Mouse (Mus musculus): Measurements from ENCODE around the gene Zfp775.

Zfp775 gene

GRCm38 (mm10) chr6:48601271-48602079 lies at the start of gene Zfp775:
Gene Zfp775, plus strand, starts transcription at chr6:48602063.
- peak; percentile 78 for DNase-seq (ENCODE audit: low read depth)

- peak; percentile 83 for DNase-seq (ENCODE audit: low read depth)
These were observed 48.9 kb upstream of the Zfp775 start for GRCm38 (mm10) chr6:48552918-48553317.

GRCm38 (mm10) chr6:48553819-48554218 lies 48.0 kb upstream of the Zfp775 start:
- no peak for DNase-seq (ENCODE audit: low read depth)

- peak; percentile 84 for DNase-seq (ENCODE audit: low read depth)
These were observed 47.4 kb upstream of the Zfp775 start, which contains the start of gene Lrrc61 for GRCm38 (mm10) chr6:48554280-48555103. Gene Lrrc61, plus strand, starts transcription at chr6:48554796.

- DNase-seq (ENCODE audit: low read depth), result no peak
These were observed 46.6 kb upstream of the Zfp775 start for GRCm38 (mm10) chr6:48555104-48555890.

GRCm38 (mm10) chr6:48555956-48556355 lies 45.9 kb upstream of the Zfp775 start:
- DNase-seq (ENCODE audit: low read depth), result no peak

- no peak for DNase-seq (ENCODE audit: low read depth)
These were observed 36.1 kb upstream of the Zfp775 start for GRCm38 (mm10) chr6:48565693-48566310.

- no peak for DNase-seq (ENCODE audit: low read depth)
These were observed 35.6 kb upstream of the Zfp775 start for GRCm38 (mm10) chr6:48566312-48566711.

GRCm38 (mm10) chr6:48568036-48568984 lies 33.6 kb upstream of the Zfp775 start:
- no peak for DNase-seq (ENCODE audit: low read depth)

GRCm38 (mm10) chr6:48569065-48569807 lies 32.6 kb upstream of the Zfp775 start:
- no peak for DNase-seq (ENCODE audit: low read depth)

GRCm38 (mm10) chr6:48572014-48572413 lies 29.8 kb upstream of the Zfp775 start:
- DNase-seq (ENCODE audit: low read depth), result no peak

- DNase-seq (ENCODE audit: low read depth), result no peak
These were observed 29.2 kb upstream of the Zfp775 start, which contains the start of gene Rarres2 for GRCm38 (mm10) chr6:48572572-48573061. Gene Rarres2, minus strand, starts transcription at chr6:48572789.

GRCm38 (mm10) chr6:48573280-48573679 lies 28.6 kb upstream of the Zfp775 start:
- DNase-seq (ENCODE audit: low read depth), result no peak

GRCm38 (mm10) chr6:48573981-48574380 lies 27.9 kb upstream of the Zfp775 start:
- no peak for DNase-seq (ENCODE audit: low read depth)

GRCm38 (mm10) chr6:48578736-48579135 lies 23.1 kb upstream of the Zfp775 start:
- no peak for DNase-seq (ENCODE audit: low read depth)

GRCm38 (mm10) chr6:48579215-48579648 lies 22.6 kb upstream of the Zfp775 start:
- no peak for DNase-seq (ENCODE audit: low read depth)

GRCm38 (mm10) chr6:48581257-48581656 lies 20.6 kb upstream of the Zfp775 start:
- no peak for DNase-seq (ENCODE audit: low read depth)

- no peak for DNase-seq (ENCODE audit: low read depth)
These were observed 19.8 kb upstream of the Zfp775 start for GRCm38 (mm10) chr6:48582037-48582436.

- DNase-seq (ENCODE audit: low read depth), result no peak
These were observed 12.6 kb upstream of the Zfp775 start, which contains the start of gene Gm45021 for GRCm38 (mm10) chr6:48589194-48589750. Gene Gm45021, plus strand, starts transcription at chr6:48589610.
